Mouse (Mus musculus): ENCODE measurements at regions not wholly inside any gene's neighbourhood (a gene's known extent, or its start where the extent isn't known, plus 50 kb on each side); places are given as distances from the start of the nearest gene placed in this dataset.
A peak's percentile ranks its signal among the peaks of the same experiment; 100 is the strongest.

- DNase-seq (ENCODE audit: low spot score in 2 of 2): no peak
Observed at GRCm38 (mm10) chr1:115512632-115513031, 171.9 kb upstream of the Cntnap5a start.

- peak in 1 of 2 experiments; percentile 3 for DNase-seq (ENCODE audit: low spot score in 2 of 2)
Observed at GRCm38 (mm10) chr1:115533746-115534145, 150.8 kb upstream of the Cntnap5a start.

GRCm38 (mm10) chr1:115545994-115546393 is 138.6 kb upstream of the Cntnap5a start:
- no peak for DNase-seq (ENCODE audit: low spot score in 2 of 2)
